Mouse (Mus musculus): ENCODE data around the gene Kcna7.
"Not testable (repeated sequence)": the region's sequence is repeated elsewhere in the genome, so short reads cannot be mapped to it uniquely, and the experiment has no call there.

Gene Kcna7

DNA sequence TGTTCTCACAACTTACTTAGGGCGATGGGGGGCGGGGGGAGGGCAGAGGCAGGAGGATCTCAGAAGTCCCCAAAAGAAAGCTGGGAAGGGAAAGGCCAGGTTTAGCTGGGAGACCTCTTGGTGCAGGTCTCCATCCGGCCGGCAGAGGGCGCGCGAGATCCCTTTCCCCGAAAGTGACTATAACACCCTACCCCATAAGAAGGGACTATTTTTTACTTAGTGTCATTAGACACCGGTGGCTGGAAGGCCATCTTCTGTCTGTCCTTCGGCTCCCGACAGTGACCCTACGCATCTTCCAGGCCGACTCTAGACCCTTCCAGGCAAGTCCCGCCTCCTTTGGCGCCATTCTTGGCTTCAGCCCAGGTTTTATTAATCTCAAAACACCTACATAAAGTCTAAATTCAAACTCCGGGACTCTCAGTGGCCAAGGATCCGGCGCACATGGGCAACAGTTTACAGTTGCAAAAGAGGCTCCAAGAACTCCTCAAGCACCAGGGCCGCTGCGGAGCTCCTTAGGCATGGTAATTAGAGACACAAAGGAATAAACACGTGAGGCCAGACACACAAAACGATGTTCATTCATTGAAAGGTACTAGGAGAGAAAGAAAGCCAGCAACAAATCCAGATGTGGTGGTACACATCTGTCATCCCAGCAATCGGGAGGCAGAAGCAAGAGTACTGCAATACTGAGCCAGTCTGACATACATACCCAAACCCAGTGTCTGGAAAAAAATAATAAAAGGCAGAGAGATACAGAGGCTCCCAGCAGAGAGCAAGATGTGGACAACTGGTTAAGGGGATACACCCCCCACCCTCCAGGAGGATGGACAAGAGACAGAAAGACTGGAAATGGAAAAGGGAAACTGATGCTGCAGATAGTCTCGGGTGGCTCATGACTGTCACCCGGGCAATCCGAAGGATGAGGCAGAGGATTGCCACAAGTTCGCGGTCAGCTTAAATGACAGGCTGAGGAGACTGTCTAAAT is at the start of gene Kcna7:
Gene Kcna7, plus strand, starts transcription at position 563 of the 985 bp plus-strand sequence.
- DNase-seq (ENCODE audit: low spot score in 2 of 2): peak; percentile 77 to 93

DNA sequence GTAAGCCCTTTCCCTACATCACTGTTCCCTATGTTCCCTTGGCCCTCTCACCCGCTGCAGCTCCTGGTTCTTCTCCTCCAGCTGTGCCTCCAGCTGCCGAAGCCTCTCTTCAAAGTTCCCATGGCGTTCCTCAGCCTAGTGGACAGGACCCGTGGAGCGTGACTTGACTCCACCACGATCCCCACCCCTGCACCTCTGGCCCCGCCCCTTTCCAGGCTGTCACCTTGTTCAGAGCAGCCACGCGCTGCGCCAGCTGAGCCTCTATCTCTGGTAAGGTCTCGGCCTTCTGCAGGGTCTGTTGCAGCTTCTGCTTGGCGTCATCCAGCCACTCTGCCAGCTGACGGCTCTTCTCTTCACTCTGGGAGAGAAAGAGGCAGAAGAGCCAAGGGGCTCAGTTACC is 49.4 kb upstream of the Kcna7 start:
- DNase-seq (ENCODE audit: low spot score in 2 of 2): no peak

DNA sequence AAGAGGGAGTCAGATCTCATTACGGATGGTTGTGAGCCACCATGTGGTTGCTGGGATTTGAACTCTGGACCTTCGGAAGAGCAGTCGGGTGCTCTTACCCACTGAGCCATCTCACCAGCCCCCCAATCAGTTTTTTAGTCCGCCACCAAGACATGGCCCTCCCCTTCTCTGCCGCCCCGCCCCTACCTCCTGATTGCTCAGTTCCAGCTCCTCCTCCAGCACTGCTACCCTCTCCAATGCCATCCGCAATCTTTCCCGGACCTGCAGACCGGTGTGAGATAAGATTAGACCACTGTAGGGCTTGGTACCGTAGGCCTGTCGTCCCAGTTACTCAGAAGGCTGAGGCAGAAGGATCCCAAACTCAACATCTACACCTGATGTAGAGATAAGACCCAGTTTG is 46.4 kb upstream of the Kcna7 start:
- not testable (repeated sequence) for DNase-seq (ENCODE audit: low spot score in 2 of 2)

DNA sequence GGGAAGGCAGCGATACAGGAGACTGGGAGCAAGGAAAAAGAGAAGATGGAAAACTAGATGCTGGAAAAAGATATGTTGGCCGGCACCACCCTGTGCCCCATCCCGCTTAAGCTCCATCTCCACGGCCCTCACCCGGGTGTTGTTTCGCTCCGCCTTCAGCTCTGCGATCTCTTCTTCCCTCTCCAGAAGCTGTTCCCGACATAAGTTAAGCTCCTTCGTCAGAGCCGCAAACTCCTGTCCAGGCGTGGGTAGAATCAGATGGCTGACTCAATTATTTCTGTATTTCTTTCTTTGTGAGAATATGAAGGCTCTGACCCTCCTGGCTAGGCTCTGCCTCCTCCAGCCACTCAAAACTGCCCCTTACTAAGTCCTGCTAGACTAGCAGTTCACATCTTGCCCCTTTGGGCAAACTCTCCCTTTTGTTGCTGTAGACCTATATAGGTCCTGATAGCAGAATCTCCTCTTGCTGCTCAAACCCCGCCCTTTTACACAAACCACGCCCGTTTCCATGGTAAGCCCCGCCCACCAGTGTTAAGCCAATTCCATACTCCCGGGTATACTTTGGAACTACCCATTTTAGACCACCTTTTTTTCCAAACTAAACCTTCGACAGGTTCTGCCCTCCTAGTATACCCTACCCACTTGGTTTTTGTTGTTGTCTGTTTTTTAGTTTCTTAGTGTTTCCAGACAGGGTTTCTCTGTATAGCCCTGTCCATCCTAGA is 44.9 kb upstream of the Kcna7 start:
- no peak for DNase-seq (ENCODE audit: low spot score in 2 of 2)

DNA sequence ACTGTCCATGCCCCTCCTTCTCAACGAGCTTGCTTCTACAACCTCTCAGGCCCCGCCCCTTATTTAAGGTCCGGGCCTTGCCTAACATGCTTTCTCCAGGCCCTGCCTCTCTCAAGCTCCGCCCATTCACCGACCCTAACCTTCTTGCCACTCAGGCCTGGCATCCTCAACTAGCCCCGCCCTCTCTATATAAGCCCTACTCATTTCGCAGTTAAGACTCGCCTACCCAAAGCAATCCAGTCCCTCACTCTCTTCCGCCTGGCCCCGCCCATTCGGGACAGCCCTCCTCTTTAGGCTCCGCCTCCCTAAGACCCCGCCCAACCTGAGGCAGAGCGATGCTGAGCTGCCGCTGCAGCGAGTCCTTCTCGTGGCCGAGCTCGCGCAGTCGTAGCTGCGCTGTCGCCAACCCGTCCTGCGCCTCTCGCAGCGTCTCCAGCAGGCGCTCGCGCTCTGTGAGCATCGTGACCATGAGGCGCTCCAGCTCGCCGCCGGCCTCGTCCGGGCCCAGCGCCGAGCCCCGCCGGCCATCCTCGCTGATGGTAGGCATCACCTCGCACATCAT is 44.1 kb upstream of the Kcna7 start:
- DNase-seq (ENCODE audit: low spot score in 2 of 2): peak; percentile 76 to 85

DNA sequence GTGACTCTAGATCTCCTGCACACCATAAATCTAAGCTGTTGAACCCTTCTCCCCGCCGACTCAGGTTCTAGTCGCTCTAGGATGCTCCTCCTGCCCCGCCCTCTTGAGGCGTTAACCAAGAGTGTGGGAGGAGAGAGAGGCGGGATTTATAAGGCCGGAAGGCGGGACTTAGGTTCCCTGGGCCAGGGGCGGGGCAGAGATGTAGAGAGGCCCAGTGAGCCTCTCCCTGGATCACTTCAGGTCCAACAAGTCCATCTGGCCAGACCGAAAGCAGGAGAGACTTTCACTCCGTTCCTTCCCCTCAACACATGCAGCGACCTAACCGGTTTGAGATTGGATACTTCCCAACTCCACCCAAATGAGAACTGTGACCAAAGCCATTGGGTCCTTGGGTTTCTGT is 42.7 kb upstream of the Kcna7 start:
- peak; percentile 54 to 72 for DNase-seq (ENCODE audit: low spot score in 2 of 2)

DNA sequence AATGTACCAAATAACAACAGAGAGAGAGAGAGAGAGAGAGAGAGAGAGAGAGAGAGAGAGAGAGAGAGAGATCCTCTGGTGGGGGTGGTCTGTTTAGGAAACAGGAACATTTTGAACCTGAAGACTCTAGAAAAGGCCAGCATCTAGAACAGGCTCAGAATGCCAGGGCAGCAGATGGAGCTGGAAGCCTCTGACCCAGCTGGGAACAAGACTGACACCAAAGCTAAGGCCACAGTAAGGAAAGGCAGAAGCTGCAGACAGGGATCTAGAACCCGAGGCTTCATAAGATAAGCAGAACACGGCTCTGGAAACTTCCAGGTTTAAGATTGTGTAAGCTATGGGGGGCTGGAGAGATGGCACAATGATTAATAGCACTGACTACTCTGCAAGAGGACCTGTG is 41.5 kb upstream of the Kcna7 start:
- no peak for DNase-seq (ENCODE audit: low spot score in 2 of 2)

DNA sequence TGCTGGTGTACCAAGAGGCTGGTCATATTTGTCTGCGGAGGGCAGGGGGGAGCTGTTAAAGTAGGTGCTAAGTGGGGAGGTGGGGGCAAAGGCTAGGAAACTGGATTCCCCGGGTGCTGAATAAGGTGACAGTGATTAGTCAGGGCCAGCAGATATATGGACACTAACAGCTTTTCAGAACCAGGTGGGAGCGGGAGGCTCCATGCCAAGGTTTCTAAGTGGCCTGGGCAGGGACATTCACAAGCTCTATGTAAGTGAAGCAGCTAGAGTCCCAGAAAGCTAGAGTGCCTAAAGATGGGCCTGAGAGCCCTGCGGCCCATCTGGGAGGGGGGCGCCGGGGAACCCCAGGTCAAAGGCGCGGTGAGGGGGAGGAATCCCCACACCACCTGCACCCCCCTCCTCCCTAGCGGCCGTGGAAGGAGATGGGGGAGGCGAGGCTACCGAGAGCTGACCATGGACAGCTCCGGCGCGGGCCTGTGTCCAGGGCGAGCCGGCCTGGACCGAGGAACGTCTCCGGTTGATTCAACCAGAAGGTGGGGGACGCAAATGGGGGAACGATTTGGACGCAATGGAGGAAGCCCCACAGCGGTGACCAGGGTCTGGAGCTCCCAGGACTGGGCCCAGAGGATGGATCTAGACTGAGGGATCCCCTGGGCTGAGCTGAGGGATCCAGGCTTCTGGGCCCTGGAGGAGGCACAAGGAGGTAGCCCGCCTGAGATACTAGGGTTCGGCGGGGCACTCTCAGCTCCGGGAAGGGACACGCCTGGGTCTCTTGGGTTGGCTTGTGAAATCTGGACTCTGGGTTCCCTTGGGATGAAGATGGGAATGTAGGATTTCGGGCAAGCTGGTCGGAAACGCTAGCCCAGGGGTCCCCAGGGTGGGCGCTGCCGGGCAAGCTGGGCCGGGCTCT is 39.5 kb upstream of the Kcna7 start:
- DNase-seq (ENCODE audit: low spot score in 2 of 2): no peak

DNA sequence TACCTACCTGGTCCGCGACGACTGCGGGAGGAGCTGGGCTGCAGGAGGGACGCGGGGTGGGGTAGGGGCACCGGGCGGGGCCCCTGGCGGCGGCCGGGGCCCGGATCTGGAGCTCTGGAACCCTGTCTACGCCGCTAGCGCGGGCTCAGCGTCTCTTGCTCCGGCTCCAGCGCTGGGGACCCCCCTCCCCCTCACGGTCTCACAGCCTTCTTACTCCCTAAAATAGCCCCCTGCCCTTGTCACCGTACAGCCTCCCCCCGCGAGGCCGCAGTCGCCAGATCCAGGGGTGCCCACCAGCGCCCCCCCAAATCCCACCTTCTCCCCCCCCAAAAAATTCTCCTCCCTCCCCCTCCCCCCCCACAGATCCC is 38.8 kb upstream of the Kcna7 start, which contains the start of gene Ppfia3:
Gene Ppfia3, minus strand, starts transcription at position 368 of the 368 bp plus-strand sequence.
- DNase-seq (ENCODE audit: low spot score in 2 of 2): no peak

DNA sequence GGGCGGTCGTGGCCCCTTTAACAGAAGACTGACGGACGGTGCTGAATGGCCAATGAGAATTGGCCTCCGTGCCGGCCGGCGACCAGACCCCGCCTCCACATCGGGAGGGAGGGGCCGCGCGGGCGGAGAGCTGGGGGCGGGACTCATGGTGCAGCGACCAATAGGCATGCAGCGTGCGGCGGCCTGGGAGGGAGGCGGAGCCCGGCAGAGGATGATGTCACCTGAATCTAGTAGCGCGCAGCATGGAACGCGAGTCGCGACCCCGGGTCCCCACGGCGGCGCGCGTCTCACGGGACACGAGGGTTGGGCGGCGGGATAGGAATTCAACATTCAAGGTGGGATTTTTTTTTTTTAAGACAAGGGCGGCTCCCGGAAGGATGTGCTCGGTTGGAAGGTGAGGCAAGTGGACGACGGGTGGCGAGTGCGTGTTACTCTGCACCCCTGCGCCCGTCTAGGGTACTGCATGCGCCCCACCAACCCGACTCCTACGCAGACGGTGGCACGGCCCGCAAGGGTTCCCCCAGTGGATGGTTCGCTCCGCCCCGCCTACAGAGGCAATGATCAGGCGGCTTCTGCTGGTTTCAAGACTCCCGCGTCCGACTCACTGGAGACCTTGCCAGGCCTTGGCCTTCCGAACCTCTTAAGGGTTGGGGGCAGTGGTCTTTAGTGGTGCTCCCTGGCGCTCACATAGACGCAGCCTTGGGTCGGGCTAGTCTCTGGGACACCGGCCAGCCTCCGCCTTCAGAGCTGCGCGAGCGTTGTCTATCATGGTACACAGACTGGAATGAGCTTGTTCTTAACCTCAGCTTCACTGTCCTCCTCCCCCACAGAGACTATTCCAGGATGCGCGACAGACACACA is 38.2 kb upstream of the Kcna7 start:
- peak; percentile 97 to 99 for DNase-seq (ENCODE audit: low spot score in 2 of 2)

DNA sequence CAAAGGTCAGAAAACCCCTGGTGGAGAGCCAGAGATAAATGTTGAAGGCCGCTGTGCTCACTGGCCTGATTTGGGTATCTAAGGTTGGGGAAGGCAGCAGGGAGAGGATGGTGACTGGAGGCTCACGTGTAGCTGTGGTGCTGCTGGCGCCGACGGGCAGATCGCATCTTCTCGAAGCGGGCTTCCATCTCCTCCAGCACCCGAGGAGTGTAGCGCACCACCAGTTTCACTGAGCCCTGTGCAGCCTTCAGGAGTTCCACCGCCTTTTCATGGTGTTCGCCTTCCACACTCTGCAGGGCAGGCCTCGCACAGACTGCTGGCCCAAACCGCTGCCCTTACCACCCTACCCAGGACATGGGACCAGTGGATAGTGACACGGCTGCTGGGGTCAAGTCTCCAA is 37.3 kb upstream of the Kcna7 start:
- no peak for DNase-seq (ENCODE audit: low spot score in 2 of 2)

DNA sequence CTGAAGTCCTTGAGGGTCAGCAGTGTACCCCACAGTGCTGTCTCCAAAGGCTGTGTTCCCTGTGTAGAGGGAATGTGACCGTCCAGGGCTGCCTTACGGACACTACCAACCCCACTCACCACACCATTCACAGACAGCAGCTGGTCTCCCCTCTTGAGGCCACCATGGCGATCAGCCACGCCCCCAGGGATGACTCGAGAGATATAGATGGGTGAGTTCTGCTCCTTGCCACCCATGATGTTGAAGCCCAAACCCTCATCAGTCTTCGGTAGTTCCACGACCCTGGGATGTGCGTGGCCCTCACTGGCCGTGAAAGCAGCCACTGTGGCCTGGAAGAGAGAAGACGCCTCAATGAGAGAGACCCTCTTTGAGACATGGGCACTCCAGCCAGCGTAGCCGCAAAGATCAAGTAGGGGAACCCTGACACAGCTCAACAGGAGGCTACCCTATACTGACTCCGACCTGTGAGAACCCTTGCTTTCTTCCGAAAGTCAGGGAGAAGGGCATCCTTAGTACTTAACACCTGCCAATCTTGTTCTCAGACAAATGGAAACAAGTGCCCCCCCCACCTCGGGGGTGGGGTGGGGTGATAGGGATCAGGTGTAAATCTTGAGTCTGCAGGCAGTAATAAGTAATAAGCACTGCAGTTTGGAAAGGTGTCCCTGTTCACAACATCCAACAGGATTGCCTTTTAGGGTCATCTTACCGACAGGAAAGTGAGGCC is 36.3 kb upstream of the Kcna7 start:
- DNase-seq (ENCODE audit: low spot score in 2 of 2): no peak

DNA sequence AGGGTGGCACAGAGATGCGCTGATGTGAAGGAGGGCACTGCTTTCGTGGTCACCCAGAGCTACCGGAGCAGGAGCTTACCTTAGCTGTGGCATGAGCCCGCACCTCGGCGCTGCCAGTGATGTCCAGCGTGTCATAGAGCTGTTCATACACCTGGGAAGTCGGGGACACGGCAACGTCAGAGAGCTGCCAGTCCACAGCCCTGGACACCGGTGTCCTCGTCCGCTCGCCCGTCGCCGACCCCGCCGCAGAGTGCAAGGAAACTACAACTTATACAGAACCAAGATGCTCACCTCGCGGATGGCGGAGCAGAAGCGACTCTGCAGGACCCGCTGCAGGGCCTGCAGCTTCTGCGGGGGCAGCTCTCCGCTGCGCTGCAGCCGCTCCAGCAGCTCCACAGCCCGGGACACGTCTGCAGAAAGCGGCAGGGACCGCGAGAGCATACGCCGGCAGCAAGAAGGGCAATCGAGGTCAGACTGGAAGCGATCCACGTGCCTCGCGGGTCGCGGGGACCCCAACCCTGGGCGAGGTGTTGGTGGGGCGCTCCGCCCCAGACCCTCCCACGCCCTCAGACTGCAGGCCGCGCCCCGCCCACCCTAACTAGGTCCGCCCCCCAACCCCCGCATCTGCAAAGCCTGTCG is 35.5 kb upstream of the Kcna7 start:
- no peak for DNase-seq (ENCODE audit: low spot score in 2 of 2)

DNA sequence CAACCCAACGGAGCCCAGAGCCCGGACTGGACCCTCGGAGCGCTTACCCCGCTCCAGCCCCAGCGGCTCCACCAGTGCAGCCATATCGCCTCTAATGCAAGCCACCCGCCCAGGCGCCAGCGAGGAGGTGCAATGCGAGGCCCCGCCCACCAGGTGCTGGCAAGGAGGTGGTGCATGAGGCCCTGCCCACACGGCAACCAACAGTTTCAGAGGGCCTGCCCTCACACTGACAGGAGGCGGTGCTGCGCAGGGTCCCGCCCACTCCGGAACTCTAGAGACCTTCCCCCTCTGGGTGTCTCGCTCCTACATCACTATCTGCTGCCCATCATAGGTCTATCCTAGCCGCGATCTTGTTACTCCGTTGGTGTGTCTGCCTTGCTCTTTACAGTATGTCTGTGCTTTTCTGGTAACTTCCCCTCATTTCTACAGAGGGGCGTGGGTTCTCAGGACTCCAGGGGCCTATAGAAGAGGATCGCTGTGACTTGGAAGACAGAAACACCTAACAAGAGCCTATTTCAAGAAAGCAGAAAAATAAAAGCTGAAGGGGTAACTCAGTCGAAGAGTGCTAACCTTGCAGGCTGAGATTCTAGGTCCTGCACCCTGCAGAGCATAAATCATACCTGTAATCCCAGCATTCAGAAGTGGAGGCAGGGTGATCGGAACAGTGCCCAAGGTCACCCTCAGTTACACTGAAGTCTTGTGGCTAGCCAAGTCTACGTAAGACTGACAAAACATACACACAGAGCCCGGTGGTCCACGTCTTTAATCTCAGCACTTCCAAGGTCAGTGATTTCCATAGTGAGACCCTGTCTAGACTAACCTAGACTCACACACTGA is 34.8 kb upstream of the Kcna7 start, which contains the start of gene Lin7b:
Gene Lin7b, minus strand, starts transcription at position 109 of the 837 bp plus-strand sequence.
- DNase-seq (ENCODE audit: low spot score in 2 of 2): peak; percentile 92 to 94

DNA sequence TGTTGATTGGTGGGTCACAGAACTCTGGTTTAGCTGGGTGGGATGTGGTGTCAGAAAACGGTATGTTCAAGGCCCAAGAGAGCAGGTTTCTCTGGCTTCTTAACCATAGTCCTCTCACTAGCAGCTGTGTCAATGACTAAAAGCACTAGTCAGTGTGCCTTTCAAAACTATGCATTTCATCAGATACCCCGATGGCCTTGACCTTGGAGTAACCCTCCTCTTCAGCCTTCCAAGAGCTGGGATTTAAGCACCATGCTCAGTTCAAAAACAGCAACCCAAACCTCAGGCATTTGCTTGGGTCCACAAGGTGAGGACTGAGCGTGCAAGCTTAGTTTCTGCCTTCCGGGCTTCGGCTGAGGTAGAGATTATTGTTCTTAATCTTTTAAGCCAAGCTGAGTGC is 33.1 kb upstream of the Kcna7 start:
- DNase-seq (ENCODE audit: low spot score in 2 of 2): no peak

DNA sequence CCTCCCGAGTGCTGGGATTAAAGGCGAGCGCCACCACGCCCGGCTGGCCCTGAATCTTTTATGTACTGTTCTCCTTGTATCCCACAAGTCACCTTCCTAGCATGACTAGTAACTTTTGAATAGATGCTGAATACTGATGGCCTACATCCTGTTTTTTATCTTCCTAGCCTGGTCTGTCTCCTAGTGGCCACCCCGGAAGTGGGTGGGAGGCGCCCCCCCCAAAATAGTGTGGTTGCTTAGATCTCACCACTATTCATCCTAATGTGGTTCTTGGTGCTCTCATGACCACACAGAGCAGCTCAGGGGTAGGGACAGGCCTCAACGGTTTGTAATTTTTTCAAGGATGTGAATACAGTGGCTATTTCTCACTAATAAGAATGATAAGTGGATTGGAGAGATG is 30.8 kb upstream of the Kcna7 start:
- no peak for DNase-seq (ENCODE audit: low spot score in 2 of 2)

DNA sequence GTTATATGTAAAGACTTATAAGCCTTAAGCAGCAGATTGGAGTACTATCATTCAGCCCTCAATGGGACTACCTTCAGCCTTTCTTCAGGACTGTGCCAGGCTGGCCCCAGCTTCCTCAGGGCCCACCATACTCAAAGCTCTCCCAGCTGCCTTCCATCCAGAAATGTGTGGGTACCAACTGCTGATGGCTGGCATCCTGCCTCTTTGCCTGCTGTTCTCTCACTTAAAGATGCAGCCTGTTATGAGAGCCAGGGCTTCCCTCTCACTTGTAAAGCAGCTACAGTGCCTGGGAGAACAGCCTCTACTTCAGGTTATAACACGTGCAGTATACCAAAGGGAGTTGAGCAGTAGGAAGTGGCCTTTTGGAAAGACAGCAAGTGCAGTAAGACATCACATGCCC is 29.4 kb upstream of the Kcna7 start:
- no peak for DNase-seq (ENCODE audit: low spot score in 2 of 2)

DNA sequence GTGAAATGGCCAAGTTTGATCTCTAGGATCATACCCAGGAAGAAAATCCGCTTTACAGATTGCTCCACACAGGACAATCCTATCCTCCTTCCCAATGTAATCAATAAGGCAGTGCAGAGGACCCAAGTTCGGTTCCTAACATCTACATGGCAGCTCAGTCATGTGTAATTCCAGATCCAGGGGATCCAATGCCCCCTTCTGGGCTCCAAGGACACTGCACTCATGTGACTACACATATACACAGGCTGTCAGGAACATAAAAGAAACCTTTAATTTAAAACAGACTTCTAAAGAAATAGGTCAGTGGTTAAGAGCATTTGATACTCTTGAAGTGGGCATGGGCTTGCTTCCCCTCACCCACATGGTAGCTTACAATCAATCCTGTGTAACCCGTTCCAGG is 19.4 kb upstream of the Kcna7 start:
- DNase-seq (ENCODE audit: low spot score in 2 of 2): no peak

Data from spleen, postnatal 4 days (tissue).